Mouse (Mus musculus): ENCODE results near the gene Matn4.

- TF ChIP-seq CTCF (IDR thresholded peaks at IDR 0.05; ENCODE audit: borderline replicate concordance, extremely low read depth, insufficient read depth, insufficient read length) = no peak
- TF ChIP-seq POLR2A (IDR thresholded peaks at IDR 0.05; ENCODE audit: borderline replicate concordance, extremely low read depth, insufficient read depth, insufficient read length, poor library complexity, severe bottlenecking) = no peak
These were observed 31.4 kb upstream of the Matn4 start for GRCm38 (mm10) chr2:164436215-164436913.

Measured in brain, embryonic 14.5 days (tissue).